ENCODE assay signal across 13 mouse cellular contexts in genomic region chr2:129558008-129558874, GRCm38 (mm10). TPM values are rescaled to one million over a fixed set of nuclear protein-coding genes. Genes with fewer than 3 reads are reported as not detected.
DNase-seq lines count a peak whose midpoint lies in the region; ATAC-seq and TF ChIP-seq lines count a peak whose summit lies in the region.
"Had no signal": no experiment of that assay in that cellular context is flagged by ENCODE, and none has a peak within 500 bp of the region (broad histone marks: within the 10 kb centered on the region; RNA-seq: fewer than 3 reads in every experiment).

No protein-coding gene starts in this region.

- H3K4me3 ChIP-seq in left cerebral cortex, adult 2 months, result no peak overlapping the region
- H3K4me3 ChIP-seq: hindbrain, embryonic 13.5 days; limb, embryonic 12.5 days; midbrain, embryonic 12.5 days; neural tube, embryonic 15.5 days had no signal

- peak overlapping the region; percentile 24; the same call in 1 of the 2 replicates for H3K27ac ChIP-seq in left cerebral cortex, adult 2 months
- H3K27ac ChIP-seq: hindbrain, embryonic 13.5 days; limb, embryonic 12.5 days; midbrain, embryonic 12.5 days; neural tube, embryonic 15.5 days had no signal

- intact Hi-C loops in left cerebral cortex, adult 2 months (cut with DNase I), result no loop called here

- DNase-seq in left cerebral cortex, adult 2 months (ENCODE audit: extremely low spot score in 1 of 2, low spot score in 2 of 2), result no peak
- no peak for DNase-seq in left cerebral cortex, adult 11 months (ENCODE audit: low spot score)
- peak; percentile 60 for DNase-seq in brain, adult 2 months (ENCODE audit: low read depth, low spot score)
- peak; percentile 41 for DNase-seq in gastrocnemius, postnatal 10 days
- DNase-seq in right cerebral cortex, adult 2 months (ENCODE audit: low spot score in 2 of 2), result no peak
- no peak for DNase-seq in ovary, postnatal 14 days (ENCODE audit: low spot score)
- DNase-seq: kidney, adult 2 months; lung, adult 2 months had no signal

- TF ChIP-seq CTCF in left cerebral cortex, adult 2 months (IDR thresholded peaks at IDR 0.05), result no peak

- ATAC-seq in monocyte, adult 5-6 weeks (replicated peaks; ENCODE audit: insufficient number of reproducible peaks, low FRiP score, low TSS enrichment, poor library complexity, severe bottlenecking), result peak; percentile 85

RNA-seq across cellular contexts. Expression of gene F830045P16Rik, which starts 21.8 kb away (rescaled TPM):
- total RNA-seq in left cerebral cortex, adult 2 months (2021), result 1 to 10 TPM in 1 of 2 experiments, under 1 TPM in 1; 0.47 to 1.3 TPM
- under 1 TPM in 1 of 2 experiments, not detected in 1; 0.12 TPM for total RNA-seq in gastrocnemius, postnatal 10 days (2021)
- 0.67 TPM in 1 of 3 replicates, not detected in the others for total RNA-seq in monocyte, adult 5-6 weeks (2017)

RNA-seq across cellular contexts. Expression of gene Sirpa, which starts 34.4 kb away (rescaled TPM):
- 100 to 1,000 TPM; 375 to 384 TPM for total RNA-seq in left cerebral cortex, adult 2 months (2021)
- 10 to 100 TPM; 17.2 to 29.1 TPM for total RNA-seq in gastrocnemius, postnatal 10 days (2021)
- 334 to 497 TPM (median 494 TPM) in 3 replicates for total RNA-seq in monocyte, adult 5-6 weeks (2017)

Comparison
In these comparisons a context has a peak if more than half of its experiments do, and no peak if none do; other contexts are left out.
1. DNase-seq: peak in brain, adult 2 months (single experiment) and gastrocnemius, postnatal 10 days (single experiment); none in left cerebral cortex, adult 2 months (0 of 2), left cerebral cortex, adult 11 months (single experiment), right cerebral cortex, adult 2 months (0 of 2) and ovary, postnatal 14 days (single experiment).
2. RNA of gene Sirpa, which starts 34.4 kb away (total RNA-seq): 334 to 497 TPM in monocyte, adult 5-6 weeks and 375 to 384 TPM in left cerebral cortex, adult 2 months; 17.2 to 29.1 TPM in gastrocnemius, postnatal 10 days; every median in the first group is over 10 times any median in the second.